Mouse (Mus musculus) macrophage (primary cell): Measurements from ENCODE around the gene Grk1. TPM values are rescaled to one million over a fixed set of nuclear protein-coding genes. Genes with fewer than 3 reads are reported as not detected.

Source experiments
- H3K27ac ChIP-seq: fragments of 350-480 bp; formaldehyde crosslinking; 2 replicates; pipeline ENCODE4 v1.9.0; 2021
- H3K36me3 ChIP-seq: fragments of 350-480 bp; formaldehyde crosslinking; 2 replicates; pipeline ENCODE4 v1.9.0; 2021; ENCODE audit errors: inconsistent target
- H3K4me3 ChIP-seq: fragments of 350-480 bp; formaldehyde crosslinking; 2 replicates; pipeline ENCODE4 v1.9.0; 2021; ENCODE audit errors: inconsistent target
- H3K79me2 ChIP-seq: fragments of 350-480 bp; formaldehyde crosslinking; 2 replicates; pipeline ENCODE4 v1.9.0; 2021; ENCODE audit errors: inconsistent target
- WGBS: methylation state at CpG from one replicate; pipeline ENCODE4 v1.1.7; 2026; ENCODE audit warnings: inconsistent platforms; ENCODE audit not compliant: missing documents; 5-methylcytosine and 5-hydroxymethylcytosine counted together
- polyA plus RNA-seq: library from polyadenylated mRNA; stranded (reverse); fragments of 250-400 nt; gene quantifications from 3 replicates; pipeline ENCODE4 v1.2.4, GENCODE M21; 2018; ENCODE audit warnings: inconsistent platforms

Grk1 gene
- polyA plus RNA-seq, 1 experiment from 2014 or later = not detected

DNA sequence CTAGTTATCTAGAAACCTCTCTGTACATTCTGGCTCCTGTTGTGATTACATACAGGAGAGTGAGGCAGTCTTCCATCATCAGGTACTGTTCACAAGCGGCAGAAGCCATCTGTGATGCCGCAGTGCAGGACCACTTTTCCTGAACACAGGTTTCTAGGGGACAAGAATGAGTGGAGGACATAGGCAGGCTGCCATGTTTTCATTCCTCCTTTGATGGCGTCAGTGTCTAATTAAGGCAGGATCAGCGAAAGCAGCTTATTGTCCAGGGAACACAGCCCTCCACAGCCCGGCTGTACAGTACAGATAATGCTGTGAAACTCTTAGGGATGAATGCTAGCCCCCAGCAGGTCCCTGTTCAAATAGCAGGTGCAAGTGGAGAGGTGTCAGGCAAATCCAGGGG lies 1.1 kb downstream of the Grk1 start:
- Histone ChIP-seq H3K79me2 (no peaks in the 10 kb centered on the region), H3K27ac (no peak overlapping the region), H3K36me3 (no peaks in the 10 kb centered on the region), H3K4me3 (no peak overlapping the region)
- 93% methylated on average over 5 of the region's 5 CpGs for WGBS

- 22% methylated on average over 6 of the region's 6 CpGs for WGBS
- Histone ChIP-seq H3K79me2 (no peaks in the 10 kb centered on the region), H3K36me3 (no peaks in the 10 kb centered on the region), H3K27ac (no peak overlapping the region), H3K4me3 (no peak overlapping the region)
Measured at GRCm38 (mm10) chr8:13411597-13411996, 6.7 kb downstream of the Grk1 start.

DNA sequence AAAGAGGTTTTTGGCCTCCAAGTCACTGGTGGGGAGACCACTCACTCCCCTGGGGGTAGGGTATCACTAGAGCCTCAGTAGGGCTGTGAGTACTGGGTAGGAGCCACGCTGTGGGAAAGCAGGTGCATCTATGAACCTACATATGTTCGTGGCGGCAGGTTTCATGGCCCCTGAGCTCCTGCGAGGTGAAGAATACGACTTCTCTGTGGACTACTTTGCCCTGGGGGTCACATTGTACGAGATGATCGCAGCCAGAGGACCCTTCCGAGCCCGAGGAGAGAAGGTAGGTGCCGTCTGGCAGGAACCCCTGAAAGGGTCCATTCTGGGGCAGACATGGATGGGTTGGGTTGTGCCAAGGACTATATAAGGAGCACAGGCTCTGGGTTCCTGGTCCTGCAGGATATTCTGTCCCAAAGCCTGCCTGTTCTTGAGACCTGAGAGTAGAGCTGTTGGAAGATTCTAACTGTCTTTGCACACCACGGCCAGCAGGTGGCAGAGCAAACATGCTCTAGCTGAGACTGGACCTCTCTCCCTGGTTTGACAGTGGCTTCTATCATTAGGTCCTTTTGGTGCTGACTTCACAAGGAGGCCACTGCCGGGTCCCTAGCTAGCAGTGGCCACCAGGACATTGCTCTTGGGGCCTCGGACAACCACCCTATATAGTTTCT lies 8.1 kb downstream of the Grk1 start:
- H3K36me3 ChIP-seq = no peaks in the 10 kb centered on the region
- WGBS = 62% methylated on average over 13 of the region's 13 CpGs
- no peak overlapping the region for H3K4me3 ChIP-seq
- no peak overlapping the region for H3K27ac ChIP-seq
- H3K79me2 ChIP-seq = no peaks in the 10 kb centered on the region

GRCm38 (mm10) chr8:13413823-13414390 lies 9.0 kb downstream of the Grk1 start:
- no peaks in the 10 kb centered on the region for H3K79me2 ChIP-seq
- no peak overlapping the region for H3K4me3 ChIP-seq
- H3K36me3 ChIP-seq = no peaks in the 10 kb centered on the region
- H3K27ac ChIP-seq = no peak overlapping the region
- 65% methylated on average over 12 of the region's 12 CpGs for WGBS

DNA sequence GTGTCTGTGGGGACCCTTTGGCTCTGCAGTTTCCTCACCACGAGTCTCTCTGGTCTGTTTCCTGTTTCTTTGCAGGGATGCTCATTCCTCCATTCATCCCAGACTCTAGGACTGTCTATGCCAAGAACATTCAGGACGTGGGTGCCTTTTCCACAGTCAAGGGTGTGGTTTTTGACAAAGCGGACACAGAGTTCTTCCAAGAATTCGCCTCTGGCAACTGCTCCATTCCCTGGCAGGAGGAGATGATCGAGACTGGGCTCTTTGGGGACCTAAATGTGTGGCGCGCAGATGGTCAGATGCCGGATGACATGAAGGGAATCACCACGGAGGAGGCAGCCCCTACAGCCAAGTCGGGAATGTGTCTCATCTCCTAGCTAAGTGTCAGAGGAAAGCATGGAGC lies 11.0 kb downstream of the Grk1 start:
- no peak overlapping the region for H3K27ac ChIP-seq
- 75% methylated on average over 10 of the region's 10 CpGs for WGBS
- H3K4me3 ChIP-seq = no peak overlapping the region
- no peaks in the 10 kb centered on the region for H3K36me3 ChIP-seq
- H3K79me2 ChIP-seq = no peaks in the 10 kb centered on the region

DNA sequence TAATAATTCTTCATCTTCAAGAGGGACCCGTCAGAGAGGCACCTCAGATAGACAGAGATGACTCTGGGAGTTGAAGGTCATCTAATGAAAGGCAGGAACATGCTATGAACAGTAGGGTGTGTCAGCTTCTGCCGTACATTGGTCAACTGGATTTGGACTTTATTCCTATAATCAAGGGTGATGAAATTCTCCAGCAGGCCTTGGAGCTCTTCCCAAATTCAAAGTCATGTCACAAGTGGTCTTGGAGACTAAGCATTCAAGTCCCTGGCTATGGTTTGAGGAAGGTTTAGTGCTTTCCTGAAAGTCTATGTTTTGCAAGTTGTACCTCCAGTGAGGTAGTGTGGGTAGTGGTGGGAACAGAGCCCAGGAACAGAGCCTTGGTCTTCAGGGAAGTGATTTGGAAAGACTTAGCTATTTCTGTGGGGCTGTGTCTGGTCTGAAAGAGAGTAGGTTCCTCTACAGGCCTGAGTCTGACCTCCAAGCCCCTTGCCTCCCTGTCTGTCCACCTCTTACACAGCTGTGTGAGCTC lies 14.3 kb downstream of the Grk1 start:
- H3K79me2 ChIP-seq = no peaks in the 10 kb centered on the region
- no peak overlapping the region for H3K4me3 ChIP-seq
- H3K27ac ChIP-seq = no peak overlapping the region
- 83% methylated on average over 2 of the region's 2 CpGs for WGBS
- no peaks in the 10 kb centered on the region for H3K36me3 ChIP-seq

DNA sequence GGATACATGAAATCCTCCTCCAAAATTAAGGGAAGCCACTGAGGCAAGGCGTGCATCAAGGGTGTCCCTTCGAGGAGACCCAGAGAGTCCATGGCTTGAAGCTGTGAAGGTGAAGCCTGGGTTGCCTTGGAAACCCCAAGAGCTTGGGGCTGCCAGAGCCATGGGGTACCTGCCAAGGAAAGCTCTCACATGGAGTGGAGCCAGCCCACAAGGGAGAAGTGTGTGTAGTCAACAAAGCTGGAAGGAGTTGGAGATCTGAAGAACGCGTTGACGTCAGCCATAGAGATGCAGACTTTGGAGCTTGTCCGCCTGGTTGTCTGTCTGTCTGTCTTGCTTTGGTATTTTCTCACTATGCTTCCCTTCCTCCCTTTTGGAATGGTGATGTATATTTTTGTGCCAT lies 16.1 kb downstream of the Grk1 start:
- no peak overlapping the region for H3K27ac ChIP-seq
- H3K79me2 ChIP-seq = no peaks in the 10 kb centered on the region
- H3K4me3 ChIP-seq = no peak overlapping the region
- no peaks in the 10 kb centered on the region for H3K36me3 ChIP-seq
- 92% methylated on average over 6 of the region's 6 CpGs for WGBS

- 10% methylated on average over 6 of the region's 6 CpGs for WGBS
- H3K36me3 ChIP-seq = no peaks in the 10 kb centered on the region
- no peak overlapping the region for H3K27ac ChIP-seq
- H3K4me3 ChIP-seq = no peak overlapping the region
- no peaks in the 10 kb centered on the region for H3K79me2 ChIP-seq
Measured at GRCm38 (mm10) chr8:13427351-13427750, 22.5 kb downstream of the Grk1 start.

DNA sequence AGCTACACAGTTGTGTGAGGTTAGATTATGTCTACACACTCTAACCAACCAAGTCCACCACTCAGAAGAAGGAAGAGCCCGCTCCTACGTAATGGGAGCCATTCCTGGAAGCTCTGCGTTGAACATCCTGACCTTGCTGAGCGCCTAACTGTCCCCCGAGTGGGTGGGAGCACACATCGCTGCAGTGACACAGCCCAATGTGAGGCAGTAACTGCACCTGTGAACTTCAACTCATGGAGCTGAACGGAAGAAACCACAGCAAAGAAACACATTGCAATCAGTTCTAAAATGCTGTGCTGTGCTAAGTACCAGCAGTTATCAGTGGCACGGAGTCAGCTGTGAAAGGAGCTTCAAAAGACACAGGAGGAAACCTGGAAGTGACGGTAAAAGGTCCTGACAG lies 23.3 kb downstream of the Grk1 start:
- no peak overlapping the region for H3K4me3 ChIP-seq
- no peak overlapping the region for H3K27ac ChIP-seq
- H3K79me2 ChIP-seq = no peaks in the 10 kb centered on the region
- 56% methylated on average over 9 of the region's 9 CpGs for WGBS
- no peaks in the 10 kb centered on the region for H3K36me3 ChIP-seq

GRCm38 (mm10) chr8:13430412-13430811 lies 25.5 kb downstream of the Grk1 start:
- no peaks in the 10 kb centered on the region for H3K36me3 ChIP-seq
- WGBS = 88% methylated on average over 7 of the region's 7 CpGs
- no peaks in the 10 kb centered on the region for H3K79me2 ChIP-seq
- no peak overlapping the region for H3K27ac ChIP-seq
- H3K4me3 ChIP-seq = no peak overlapping the region

DNA sequence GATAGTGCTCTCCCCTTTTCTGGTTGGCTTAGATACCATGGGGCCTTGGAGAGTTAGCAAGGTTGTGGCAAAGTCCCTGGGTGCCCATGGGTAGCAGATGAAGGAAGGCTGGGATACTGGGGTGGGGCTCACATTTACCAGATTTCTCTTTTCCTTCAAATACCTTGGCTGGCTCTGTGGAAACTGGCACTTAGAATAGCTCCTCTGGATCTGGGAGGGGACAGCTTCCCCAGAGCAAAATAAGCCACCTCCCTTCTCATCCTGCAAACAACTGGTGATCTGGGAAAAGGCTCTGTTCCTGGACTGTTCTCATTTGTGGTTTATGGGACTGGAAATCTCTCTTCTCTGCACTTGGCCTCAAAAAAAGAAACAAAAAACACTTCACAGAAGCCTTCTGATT lies 26.0 kb downstream of the Grk1 start:
- H3K36me3 ChIP-seq = no peaks in the 10 kb centered on the region
- no peak overlapping the region for H3K4me3 ChIP-seq
- H3K79me2 ChIP-seq = no peaks in the 10 kb centered on the region
- H3K27ac ChIP-seq = no peak overlapping the region

GRCm38 (mm10) chr8:13433130-13433529 lies 28.2 kb downstream of the Grk1 start:
- Histone ChIP-seq H3K4me3 (no peak overlapping the region), H3K79me2 (no peaks in the 10 kb centered on the region), H3K27ac (no peak overlapping the region), H3K36me3 (no peaks in the 10 kb centered on the region)
- WGBS = 16% methylated on average over 5 of the region's 5 CpGs

DNA sequence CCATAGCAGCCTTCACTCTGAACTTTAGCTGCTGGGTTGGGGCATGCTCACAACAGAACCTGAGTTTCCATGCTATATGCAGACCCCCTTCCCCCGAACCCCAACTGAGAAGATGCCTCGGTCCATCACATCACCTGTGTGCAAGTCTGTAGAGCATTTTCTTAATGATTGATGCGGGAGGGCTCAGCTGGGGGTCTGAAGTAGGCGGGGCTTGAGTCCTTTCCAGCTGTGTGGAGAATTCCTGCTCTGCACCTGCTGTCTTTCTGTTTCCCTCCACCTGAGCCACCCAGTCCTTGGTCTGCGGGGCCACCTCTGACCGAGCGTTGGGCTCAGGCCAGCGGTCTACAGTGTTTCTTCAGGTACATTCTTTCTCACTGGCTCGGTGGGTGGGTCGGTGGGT lies 30.0 kb downstream of the Grk1 start, which contains the start of gene Tmem255b:
Gene Tmem255b (plus strand): TSS at position 301 of the 400 bp plus-strand sequence.
- WGBS = 44% methylated on average over 10 of the region's 10 CpGs
- Histone ChIP-seq H3K79me2 (no peaks in the 10 kb centered on the region), H3K36me3 (no peaks in the 10 kb centered on the region), H3K27ac (no peak within 1 kb of the TSS), H3K4me3 (no peak within 1 kb of the TSS)

DNA sequence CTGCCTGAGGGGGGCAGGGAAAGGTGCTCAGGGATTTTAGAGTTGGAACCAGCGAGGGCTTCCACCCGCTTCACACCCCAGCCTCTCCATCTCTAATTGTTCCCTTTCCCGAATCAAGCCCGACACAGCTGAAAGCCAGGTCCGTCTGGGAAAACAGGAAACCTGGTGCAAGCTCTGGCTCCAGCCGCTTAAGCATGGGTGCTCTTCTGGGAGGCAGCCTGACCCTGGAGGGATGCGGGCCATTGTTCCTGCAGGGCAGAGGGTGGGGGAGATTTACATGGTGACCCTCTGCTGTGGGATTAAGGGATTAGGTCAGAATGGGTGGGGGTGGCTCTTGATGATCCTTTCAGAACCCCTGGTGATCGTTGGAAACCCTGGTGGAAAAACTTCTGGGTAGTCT lies 31.2 kb downstream of the Grk1 start:
- WGBS = 12% methylated on average over 7 of the region's 8 CpGs
- H3K4me3 ChIP-seq = no peak overlapping the region
- no peak overlapping the region for H3K27ac ChIP-seq
- no peaks in the 10 kb centered on the region for H3K79me2 ChIP-seq
- no peaks in the 10 kb centered on the region for H3K36me3 ChIP-seq

GRCm38 (mm10) chr8:13437531-13437930 lies 32.6 kb downstream of the Grk1 start:
- 81% methylated on average over 2 of the region's 2 CpGs for WGBS
- Histone ChIP-seq H3K27ac (no peak overlapping the region), H3K79me2 (no peaks in the 10 kb centered on the region), H3K36me3 (no peaks in the 10 kb centered on the region), H3K4me3 (no peak overlapping the region)

- Histone ChIP-seq H3K36me3 (no peaks in the 10 kb centered on the region), H3K4me3 (no peak overlapping the region), H3K79me2 (no peaks in the 10 kb centered on the region), H3K27ac (no peak overlapping the region)
- WGBS = 91% methylated on average over 2 of the region's 2 CpGs
Measured at GRCm38 (mm10) chr8:13442152-13442551, 37.3 kb downstream of the Grk1 start.
